Mouse (Mus musculus) myocyte (in vitro differentiated cells): ENCODE results near the gene Itgav.

ENCODE experiments used
- MAX ChIP-seq: IDR thresholded peaks from one replicate; pipeline ENCODE4 v1.6.1; 2011; ENCODE audit warnings: low read depth, mild to moderate bottlenecking, control low read depth
- POLR2A ChIP-seq: IDR thresholded peaks from one replicate; pipeline ENCODE4 v1.6.1; 2011; ENCODE audit warnings: low read depth, mild to moderate bottlenecking, control low read depth, moderate library complexity; ENCODE audit not compliant: insufficient read length
- REST ChIP-seq: IDR thresholded peaks from one replicate; pipeline ENCODE4 v1.6.1; 2011; ENCODE audit warnings: mild to moderate bottlenecking, control low read depth, moderate library complexity; ENCODE audit not compliant: insufficient read depth, insufficient read length
- SRF ChIP-seq: IDR thresholded peaks from one replicate; pipeline ENCODE4 v1.6.1; 2011; ENCODE audit warnings: low read depth; ENCODE audit not compliant: control insufficient read depth, insufficient read length
- TCF12 ChIP-seq: IDR thresholded peaks from one replicate; pipeline ENCODE4 v1.6.1; 2011; ENCODE audit warnings: mild to moderate bottlenecking, control low read depth; ENCODE audit not compliant: poor library complexity, insufficient read depth, severe bottlenecking
- USF1 ChIP-seq: IDR thresholded peaks from one replicate; pipeline ENCODE4 v1.6.1; 2011; ENCODE audit warnings: low read depth, mild to moderate bottlenecking, control low read depth, moderate library complexity

- no peak for TF ChIP-seq TCF12
- TF ChIP-seq USF1: no peak
- TF ChIP-seq POLR2A: no peak
- TF ChIP-seq SRF: no peak
- TF ChIP-seq REST: no peak
- TF ChIP-seq MAX: no peak
These were observed 14.5 kb downstream of the Itgav start for GRCm38 (mm10) chr2:83738586-83739251.
